Mouse (Mus musculus) CH12.LX (cell line): ENCODE results near the gene Camk2n1. TPM values are rescaled to one million over a fixed set of nuclear protein-coding genes. Genes with fewer than 3 reads are reported as not detected.

Experiments used
- DNase-seq: peaks from one replicate; pipeline ENCODE4 v3.0.0-alpha.2; 2013; ENCODE audit errors: extremely low read depth
- H3K27ac ChIP-seq: 2 replicates; pipeline ENCODE4 v1.5.1; 2012; ENCODE audit warnings: low read depth, mild to moderate bottlenecking, control low read depth, moderate library complexity; ENCODE audit not compliant: insufficient read depth
- H3K27me3 ChIP-seq: replicated peaks from 2 replicates; pipeline ENCODE3; 2012; ENCODE audit warnings: inconsistent platforms
- H3K36me3 ChIP-seq, 2 experiments: replicated peaks in 1 of 2; 2 replicates each; pipeline versions ENCODE3 to v1.6.1; 2012; ENCODE audit warnings: inconsistent platforms in 1 of 2, low read length in 1 of 2, mild to moderate bottlenecking in 1 of 2, mixed read lengths in 1 of 2, moderate library complexity in 1 of 2; ENCODE audit not compliant: control insufficient read depth in 1 of 2, insufficient read depth in 1 of 2
- H3K4me1 ChIP-seq, 2 experiments: 2 replicates each; pipeline ENCODE4 v1.6.1; 2012; ENCODE audit warnings: inconsistent platforms in 1 of 2, moderate library complexity in 1 of 2; ENCODE audit not compliant: insufficient read depth in 2 of 2, control insufficient read depth in 1 of 2
- H3K4me2 ChIP-seq: 2 replicates; pipeline ENCODE4 v1.6.1; 2012; ENCODE audit warnings: low read depth, mild to moderate bottlenecking, control low read depth; ENCODE audit not compliant: poor library complexity, insufficient read depth, severe bottlenecking
- H3K4me3 ChIP-seq, 3 experiments: fragments of 150-350 bp in 1 of 3; sonication (generic) in 1 of 3; replicated peaks in 1 of 3; 2 replicates each; pipeline versions ENCODE3 to v1.5.1; 2011 to 2012; ENCODE audit warnings: low read depth in 2 of 3, low read length in 2 of 3, mild to moderate bottlenecking in 2 of 3, moderate library complexity in 2 of 3, control low read depth in 1 of 3, improper control_type of control experiment in 1 of 3, inconsistent platforms in 1 of 3, mixed read lengths in 1 of 3; ENCODE audit not compliant: poor library complexity in 1 of 3
- H3K79me2 ChIP-seq: replicated peaks from 2 replicates; pipeline ENCODE4 v1.6.1; 2012; ENCODE audit warnings: mild to moderate bottlenecking, moderate library complexity; ENCODE audit not compliant: control insufficient read depth, poor library complexity, insufficient read depth, severe bottlenecking; ENCODE audit errors: extremely low read depth
- H3K9ac ChIP-seq: 2 replicates; pipeline ENCODE4 v1.6.1; 2012; ENCODE audit warnings: low read depth, mild to moderate bottlenecking, control low read depth, moderate library complexity; ENCODE audit not compliant: insufficient read depth
- H3K9me3 ChIP-seq: replicated peaks from 2 replicates; pipeline ENCODE3; 2012; ENCODE audit warnings: low read length, inconsistent platforms, mixed read lengths
- BHLHE40 ChIP-seq: IDR thresholded peaks from 2 replicates; pipeline ENCODE4 v1.6.1; 2011; ENCODE audit warnings: mild to moderate bottlenecking, low read depth, low read length, improper control_type of control experiment
- CHD1 ChIP-seq: IDR thresholded peaks from 2 replicates; pipeline ENCODE4 v1.6.1; 2012; ENCODE audit warnings: low read depth, low read length, improper control_type of control experiment, inconsistent platforms
- CHD2 ChIP-seq: IDR thresholded peaks from 2 replicates; pipeline ENCODE4 v1.6.1; 2011; ENCODE audit warnings: low read length, improper control_type of control experiment
- CTCF ChIP-seq, 2 experiments: IDR thresholded peaks in 1 of 2; conservative IDR thresholded peaks in 1 of 2; 2 replicates each; pipeline ENCODE4 v1.5.1; 2011 to 2012; ENCODE audit warnings: low read depth in 2 of 2, low read length in 2 of 2, improper control_type of control experiment in 1 of 2, inconsistent platforms in 1 of 2, mild to moderate bottlenecking in 1 of 2, moderate library complexity in 1 of 2
- E2F4 ChIP-seq: IDR thresholded peaks from 2 replicates; pipeline ENCODE4 v1.6.1; 2011; ENCODE audit warnings: low read depth, low read length, improper control_type of control experiment; ENCODE audit not compliant: insufficient replicate concordance
- EP300 ChIP-seq: IDR thresholded peaks from 2 replicates; pipeline ENCODE4 v1.6.1; 2011; ENCODE audit warnings: low read length, improper control_type of control experiment
- ETS1 ChIP-seq: conservative IDR thresholded peaks from 2 replicates; pipeline ENCODE4 v1.6.1; 2012; ENCODE audit warnings: low read depth, mild to moderate bottlenecking, inconsistent platforms, low read length, improper control_type of control experiment, moderate library complexity
- IRF4 ChIP-seq: IDR thresholded peaks from 2 replicates; pipeline ENCODE4 v1.6.1; 2014; ENCODE audit warnings: low read depth, mild to moderate bottlenecking, inconsistent platforms, low read length, improper control_type of control experiment
- JUND ChIP-seq: conservative IDR thresholded peaks from 2 replicates; pipeline ENCODE4 v1.6.1; 2011; ENCODE audit warnings: low read depth, low read length, improper control_type of control experiment
- KAT2A ChIP-seq: IDR thresholded peaks from 2 replicates; pipeline ENCODE4 v1.6.1; 2012; ENCODE audit warnings: low read length, improper control_type of control experiment, inconsistent platforms; ENCODE audit not compliant: insufficient replicate concordance
- MAFK ChIP-seq: IDR thresholded peaks from 2 replicates; pipeline ENCODE4 v1.6.1; 2011; ENCODE audit warnings: low read length, improper control_type of control experiment; ENCODE audit not compliant: insufficient replicate concordance
- MAX ChIP-seq: IDR thresholded peaks from 2 replicates; pipeline ENCODE4 v1.6.1; 2011; ENCODE audit warnings: low read length, improper control_type of control experiment
- MAZ ChIP-seq: IDR thresholded peaks from 2 replicates; pipeline ENCODE4 v1.6.1; 2012; ENCODE audit warnings: low read depth, mild to moderate bottlenecking, inconsistent platforms, low read length, improper control_type of control experiment, moderate library complexity
- MEF2A ChIP-seq: IDR thresholded peaks from 2 replicates; pipeline ENCODE4 v1.6.1; 2014; ENCODE audit warnings: low read depth, mild to moderate bottlenecking, inconsistent platforms, low read length, improper control_type of control experiment, borderline replicate concordance
- MXI1 ChIP-seq: IDR thresholded peaks from 2 replicates; pipeline ENCODE4 v1.6.1; 2011; ENCODE audit warnings: mild to moderate bottlenecking, low read depth, low read length, improper control_type of control experiment
- MYC ChIP-seq: IDR thresholded peaks from 2 replicates; pipeline ENCODE4 v1.6.1; 2011; ENCODE audit warnings: low read depth, mild to moderate bottlenecking, improper control_type of control experiment, low read length
- NELFE ChIP-seq: IDR thresholded peaks from 2 replicates; pipeline ENCODE4 v1.6.1; 2011; ENCODE audit warnings: low read depth, low read length, improper control_type of control experiment
- POLR2AphosphoS2 ChIP-seq: IDR thresholded peaks from 2 replicates; pipeline ENCODE4 v1.6.1; 2011; ENCODE audit warnings: low read depth, low read length, improper control_type of control experiment
- RCOR1 ChIP-seq: conservative IDR thresholded peaks from 2 replicates; pipeline ENCODE4 v1.6.1; 2012; ENCODE audit warnings: low read depth, mild to moderate bottlenecking, inconsistent platforms, low read length, improper control_type of control experiment
- SIN3A ChIP-seq: IDR thresholded peaks from 2 replicates; pipeline ENCODE4 v1.6.1; 2012; ENCODE audit warnings: low read length, improper control_type of control experiment, inconsistent platforms
- USF1 ChIP-seq: IDR thresholded peaks from 2 replicates; pipeline ENCODE4 v1.6.1; 2014; ENCODE audit warnings: low read depth, mild to moderate bottlenecking, inconsistent platforms, low read length, improper control_type of control experiment
- ZC3H11A ChIP-seq: IDR thresholded peaks from 2 replicates; pipeline ENCODE4 v1.6.1; 2012; ENCODE audit warnings: low read depth, mild to moderate bottlenecking, inconsistent platforms, low read length, improper control_type of control experiment
- ZKSCAN1 ChIP-seq: IDR thresholded peaks from 2 replicates; pipeline ENCODE4 v1.6.1; 2012; ENCODE audit warnings: low read depth, inconsistent platforms, low read length, improper control_type of control experiment, borderline replicate concordance
- ZMIZ1 ChIP-seq: IDR thresholded peaks from 2 replicates; pipeline ENCODE4 v1.6.1; 2012; ENCODE audit warnings: low read depth, mild to moderate bottlenecking, inconsistent platforms, low read length, improper control_type of control experiment
- dilution Hi-C: fragments of 300-500 bp; cut with MboI; formaldehyde crosslinking; loops from 2 replicates; pipeline ENCODE4 v1.14.3; 2020; ENCODE audit warnings: low sequenced_read_pairs; ENCODE audit not compliant: extremely low pct_unique_long_range_greater_than_20kb, extremely low pct_ligation_motif_present
- in situ Hi-C: fragments of 300-500 bp; cut with MboI; formaldehyde crosslinking; loops from 3 replicates; pipeline ENCODE4 v1.14.3; 2019; ENCODE audit warnings: low sequenced_read_pairs, low pct_ligation_motif_present, low pct_unique_long_range_greater_than_20kb, mixed read lengths
- polyA plus RNA-seq: library from polyadenylated mRNA; unstranded; fragments of >175 nt; gene quantifications from 2 replicates; pipeline ENCODE4 v1.2.1, GENCODE M21; 2012; ENCODE audit warnings: low read depth; ENCODE audit not compliant: insufficient read length
- total RNA-seq, 2 experiments: library from RNA; depleted of rRNA; stranded (reverse); fragments of 300-350 nt in 1 of 2; fragments of >200 nt in 1 of 2; gene quantifications; 2 replicates each; pipeline ENCODE4 v1.2.3; 2012 to 2014

Gene Camk2n1
- total and polyA plus RNA-seq, 3 experiments = 0.13 TPM; not detected in 2

- peak; percentile 33 for DNase-seq
- Histone ChIP-seq H3K9ac (no peak overlapping the region), H3K79me2 (no peaks in the 10 kb centered on the region), H3K27me3 (peaks cover 94% of the 10 kb centered on the region), H3K27ac (no peak overlapping the region), H3K4me2 (peak overlapping the region; percentile 85), H3K4me3 (peak overlapping the region in 1 of 3 experiments; percentile 30), H3K36me3 (no peaks in the 10 kb centered on the region), H3K4me1 (peaks cover 6 to 27% of the 10 kb centered on the region in 2 experiments; a peak in 3 of 4 replicates), H3K9me3 (peaks cover 17% of the 10 kb centered on the region)
- in situ Hi-C loops = no loop called here
- dilution Hi-C loops = no loop called here
- TF ChIP-seq IRF4 (no peak), CHD2 (no peak), MXI1 (peak; percentile 6; the same call in 1 of the 2 replicates), KAT2A (no peak), MYC (no peak), ZMIZ1 (no peak), JUND (no peak), MAZ (0 out of 2 replicates have a peak, but pooled peaks have one; percentile 54), RCOR1 (no peak), SIN3A (no peak), USF1 (no peak), E2F4 (no peak)
Measured at GRCm38 (mm10) chr4:138464667-138465353, 10.7 kb downstream of the Camk2n1 start.

- DNase-seq = no peak
- no peaks in the 10 kb centered on the region for H3K36me3 ChIP-seq
- H3K4me2 ChIP-seq = no peak overlapping the region
- no peak for TF ChIP-seq MAX
- TF ChIP-seq MEF2A = no peak
- no peak for TF ChIP-seq NELFE
- TF ChIP-seq JUND = no peak
- no peak for TF ChIP-seq MXI1
- TF ChIP-seq ZC3H11A = no peak
- no peak for TF ChIP-seq SIN3A
- TF ChIP-seq POLR2AphosphoS2 = no peak
- no peak for TF ChIP-seq RCOR1
- no peak for TF ChIP-seq MAFK
- TF ChIP-seq CHD1 = no peak
- TF ChIP-seq MYC = no peak
- TF ChIP-seq ZKSCAN1 = no peak
- no peak for TF ChIP-seq IRF4
- no peak for TF ChIP-seq CHD2
- no peak for TF ChIP-seq EP300
- no peak for TF ChIP-seq BHLHE40
- no peak for TF ChIP-seq ETS1
- no peak for TF ChIP-seq CTCF (conservative IDR thresholded peaks at IDR 0.05 in 1 of 2, IDR thresholded peaks at IDR 0.05 in 1 of 2; ENCODE audit: low read depth in 2 of 2, low read length in 2 of 2)
- H3K27me3 ChIP-seq = peaks cover 91% of the 10 kb centered on the region
- in situ Hi-C loops (no loop called here), dilution Hi-C loops (no loop called here)
- no peak overlapping the region for H3K9ac ChIP-seq
- peaks cover 17% of the 10 kb centered on the region for H3K9me3 ChIP-seq
- H3K27ac ChIP-seq = no peak overlapping the region
- H3K4me3 ChIP-seq = no peak overlapping the region
- peaks cover 6 to 27% of the 10 kb centered on the region in 2 experiments; a peak in 3 of 4 replicates for H3K4me1 ChIP-seq
- H3K79me2 ChIP-seq = no peaks in the 10 kb centered on the region
Measured at GRCm38 (mm10) chr4:138465446-138465845, 11.3 kb downstream of the Camk2n1 start.
